ENCODE assay signal across 8 mouse cellular contexts in the genomic region with DNA sequence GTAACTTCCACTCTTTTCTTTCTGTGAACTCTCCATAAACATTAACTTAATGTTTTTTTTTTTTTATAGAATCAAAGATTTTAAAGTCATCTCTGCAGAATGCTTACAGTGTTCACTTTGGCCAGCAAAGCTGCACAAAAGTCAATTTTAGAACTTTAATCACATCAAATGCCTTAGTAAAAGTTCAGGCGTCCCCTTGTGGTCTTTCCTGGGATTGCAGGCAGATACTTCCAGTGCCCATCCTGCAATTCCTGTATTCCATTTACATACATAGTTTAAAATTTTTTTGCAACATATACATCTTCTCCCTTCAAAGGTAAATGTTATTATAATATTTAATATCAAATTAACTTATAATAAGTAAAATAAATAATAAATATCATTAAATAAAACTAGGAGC.
A peak's percentile ranks its signal among the peaks of the same experiment; 100 is the strongest.
DNase-seq lines count a peak whose midpoint lies in the region; ATAC-seq and TF ChIP-seq lines count a peak whose summit lies in the region.

No protein-coding gene starts in this region.

- H3K36me3 ChIP-seq in hindbrain, postnatal 0 days (ENCODE audit: insufficient read depth, low read length): no peaks in the 10 kb centered on the region

- 0% methylated on average over 1 of the region's 1 CpGs for WGBS in hindbrain, postnatal 0 days

- no peak overlapping the region for H3K27ac ChIP-seq in hindbrain, postnatal 0 days

- no peak for ATAC-seq in hindbrain, postnatal 0 days
- ATAC-seq in activated CD4-positive, CD25-positive, alpha-beta regulatory T cell, adult 4 months: no peak

- TF ChIP-seq CTCF in hindbrain, postnatal 0 days (IDR thresholded peaks at IDR 0.05; ENCODE audit: low read depth): peak; percentile 90

- H3K9ac ChIP-seq in hindbrain, postnatal 0 days (replicated peaks; ENCODE audit: low read length): no peak overlapping the region

- H3K4me3 ChIP-seq in hindbrain, postnatal 0 days (ENCODE audit: low read length): no peak overlapping the region

- H3K4me1 ChIP-seq in hindbrain, postnatal 0 days (ENCODE audit: insufficient read depth, low read length): no peaks in the 10 kb centered on the region

- no peaks in the 10 kb centered on the region for H3K9me3 ChIP-seq in hindbrain, postnatal 0 days (ENCODE audit: low read length)

- H3K4me2 ChIP-seq in hindbrain, postnatal 0 days (ENCODE audit: low read depth, low read length): no peak overlapping the region

- peak; percentile 33 for DNase-seq in gastrocnemius, adult 18-20 months (ENCODE audit: low spot score)
- DNase-seq in gastrocnemius, postnatal 36 days: no peak
- DNase-seq in ovary, postnatal 14 days (ENCODE audit: low spot score): peak; percentile 36
- no peak for DNase-seq in ovary, postnatal 10 days (ENCODE audit: low spot score)
- DNase-seq in adrenal gland, postnatal 25 days: peak; percentile 31
- DNase-seq in hindbrain, postnatal 0 days (ENCODE audit: low spot score): peak; percentile 79
- DNase-seq in lung, postnatal 36 days: peak; percentile 67

- intact Hi-C loops in gastrocnemius, postnatal 36 days (cut with DNase I): loop anchor here (2.0 kb wide), 1 partner anchor 123 kb away; no protein-coding TSS in a partner anchor

- no peaks in the 10 kb centered on the region for H3K27me3 ChIP-seq in hindbrain, postnatal 0 days (ENCODE audit: insufficient read depth, low read length)

Comparison
In these comparisons a context has a peak if more than half of its experiments do, and no peak if none do; other contexts are left out.
1. DNase-seq: peak in gastrocnemius, adult 18-20 months (single experiment), ovary, postnatal 14 days (single experiment), adrenal gland, postnatal 25 days (single experiment), hindbrain, postnatal 0 days (single experiment) and lung, postnatal 36 days (single experiment); none in gastrocnemius, postnatal 36 days (0 of 2) and ovary, postnatal 10 days (single experiment).